Mouse (Mus musculus) heart, postnatal 0 days (tissue): ENCODE results near the gene Clic1. TPM values are rescaled to one million over a fixed set of nuclear protein-coding genes. Genes with fewer than 3 reads are reported as not detected.

Source experiments
- ATAC-seq: fragments of 200-750 bp; cut with Nextera tagmentation; 2 replicates; pipeline ENCODE4 v1.8.0; 2017; ENCODE audit warnings: low read depth, moderate number of reproducible peaks, moderate library complexity; ENCODE audit not compliant: insufficient read depth
- DNase-seq: peaks from one replicate; pipeline ENCODE4 v3.0.0-alpha.2; 2016; ENCODE audit warnings: low spot score
- H3K27ac ChIP-seq: fragments of 300-500 bp; sonication (generic); 2 replicates; pipeline ENCODE4 v1.5.1; 2014; ENCODE audit warnings: low read depth, mild to moderate bottlenecking
- H3K27me3 ChIP-seq: fragments of 300-500 bp; sonication (generic); 2 replicates; pipeline ENCODE4 v1.6.1; 2014; ENCODE audit warnings: low read length, mixed read lengths; ENCODE audit not compliant: control insufficient read depth, insufficient read depth
- H3K36me3 ChIP-seq: fragments of 300-500 bp; sonication (generic); replicated peaks from 2 replicates; pipeline ENCODE4 v1.6.1; 2014; ENCODE audit warnings: low read length, mixed read lengths; ENCODE audit not compliant: control insufficient read depth, insufficient read depth
- H3K4me1 ChIP-seq: fragments of 300-500 bp; sonication (generic); 2 replicates; pipeline ENCODE4 v1.6.1; 2014; ENCODE audit warnings: antibody characterized with exemption; ENCODE audit not compliant: control insufficient read depth, insufficient read depth
- H3K4me2 ChIP-seq: fragments of 300-500 bp; sonication (generic); 2 replicates; pipeline ENCODE4 v1.6.1; 2014; ENCODE audit warnings: low read depth, mild to moderate bottlenecking, low read length, moderate library complexity
- H3K4me3 ChIP-seq: fragments of 300-500 bp; sonication (generic); 2 replicates; pipeline ENCODE4 v1.5.1; 2014; ENCODE audit warnings: low read depth, low read length
- H3K9ac ChIP-seq: fragments of 300-500 bp; sonication (generic); replicated peaks from 2 replicates; pipeline ENCODE4 v1.6.1; 2014; ENCODE audit warnings: low read depth, low read length, mixed read lengths
- H3K9me3 ChIP-seq: fragments of 300-500 bp; sonication (generic); replicated peaks from 2 replicates; pipeline ENCODE4 v1.6.1; 2016; ENCODE audit warnings: low read length; ENCODE audit not compliant: control insufficient read depth
- CTCF ChIP-seq: IDR thresholded peaks from 2 replicates; pipeline ENCODE4 v1.5.1; 2016; ENCODE audit warnings: antibody characterized with exemption, control low read depth, low read depth
- EP300 ChIP-seq: IDR thresholded peaks from 2 replicates; pipeline ENCODE4 v1.6.1; 2016; ENCODE audit warnings: antibody characterized with exemption, low read depth
- WGBS: fragments of 180-500 bp; shearing (Covaris S2); extraction: QIAGEN DNeasy Blood & Tissue Kit; methylation state at CpG from one replicate; pipeline ENCODE4 v1.1.7; 2014; 5-methylcytosine and 5-hydroxymethylcytosine counted together
- polyA plus RNA-seq: library from polyadenylated mRNA; unstranded; fragments of >200 nt; fragmentation: Nextera tagmentation; extraction: Ambion mirVana; gene quantifications from 2 replicates; pipeline ENCODE4 v1.2.1, GENCODE M21; 2015
- total RNA-seq: library from RNA; depleted of rRNA; stranded (reverse); fragments of >200 nt; gene quantifications from 2 replicates; pipeline ENCODE4 v1.2.3, GENCODE M21; 2014; ENCODE audit warnings: low replicate concordance

Gene Clic1
- total and polyA plus RNA-seq, 2 experiments from 2014 or later: 194 to 205 TPM

DNA sequence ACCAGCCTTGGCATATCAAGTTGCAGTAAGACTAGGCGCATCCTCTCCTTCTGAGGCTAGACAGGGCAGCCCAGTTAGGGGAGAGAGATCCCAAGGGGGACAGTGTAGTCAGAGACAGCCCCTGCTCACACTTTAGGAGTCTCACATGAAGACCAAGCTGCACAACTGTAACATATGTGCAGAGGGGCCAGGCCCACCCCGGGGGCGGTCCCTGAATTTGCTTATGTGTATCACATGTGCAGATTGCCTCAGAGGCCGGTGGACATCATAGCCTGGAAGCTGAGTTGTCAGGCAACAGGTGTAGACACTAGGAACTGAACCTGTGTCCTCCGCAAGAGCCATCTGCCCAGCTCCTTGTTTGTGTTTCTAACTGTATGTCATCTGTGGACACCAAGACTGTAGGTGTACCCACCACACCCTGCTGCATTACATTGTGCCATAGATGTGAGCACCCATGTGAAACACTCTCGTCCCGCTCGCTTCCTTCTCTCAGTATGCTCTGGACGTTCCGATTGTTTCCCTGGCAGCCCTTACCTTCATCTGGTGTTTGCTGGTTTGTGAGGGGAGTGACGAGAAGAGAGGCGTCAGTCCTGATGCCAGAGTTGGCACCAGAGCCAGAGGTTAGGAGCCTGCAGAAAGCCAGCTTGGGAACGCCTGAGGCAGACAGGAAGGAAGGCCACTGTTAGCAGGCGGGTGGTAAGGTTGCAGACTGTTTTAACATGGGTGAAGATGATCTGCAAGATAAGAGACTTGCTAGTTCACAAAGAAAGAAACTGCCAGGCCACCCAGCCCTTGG, 42.8 kb downstream of the Clic1 start:
- Histone ChIP-seq H3K4me3 (no peak overlapping the region), H3K9me3 (no peaks in the 10 kb centered on the region), H3K4me2 (no peak overlapping the region), H3K27me3 (no peaks in the 10 kb centered on the region), H3K27ac (no peak overlapping the region), H3K36me3 (peaks cover 50% of the 10 kb centered on the region), H3K9ac (no peak overlapping the region), H3K4me1 (peaks cover 5% of the 10 kb centered on the region; the same call in 1 of the 2 replicates)
- ATAC-seq (no peak), DNase-seq (no peak)
- no peak for TF ChIP-seq EP300
- 85% methylated on average over 14 of the region's 14 CpGs for WGBS

DNA sequence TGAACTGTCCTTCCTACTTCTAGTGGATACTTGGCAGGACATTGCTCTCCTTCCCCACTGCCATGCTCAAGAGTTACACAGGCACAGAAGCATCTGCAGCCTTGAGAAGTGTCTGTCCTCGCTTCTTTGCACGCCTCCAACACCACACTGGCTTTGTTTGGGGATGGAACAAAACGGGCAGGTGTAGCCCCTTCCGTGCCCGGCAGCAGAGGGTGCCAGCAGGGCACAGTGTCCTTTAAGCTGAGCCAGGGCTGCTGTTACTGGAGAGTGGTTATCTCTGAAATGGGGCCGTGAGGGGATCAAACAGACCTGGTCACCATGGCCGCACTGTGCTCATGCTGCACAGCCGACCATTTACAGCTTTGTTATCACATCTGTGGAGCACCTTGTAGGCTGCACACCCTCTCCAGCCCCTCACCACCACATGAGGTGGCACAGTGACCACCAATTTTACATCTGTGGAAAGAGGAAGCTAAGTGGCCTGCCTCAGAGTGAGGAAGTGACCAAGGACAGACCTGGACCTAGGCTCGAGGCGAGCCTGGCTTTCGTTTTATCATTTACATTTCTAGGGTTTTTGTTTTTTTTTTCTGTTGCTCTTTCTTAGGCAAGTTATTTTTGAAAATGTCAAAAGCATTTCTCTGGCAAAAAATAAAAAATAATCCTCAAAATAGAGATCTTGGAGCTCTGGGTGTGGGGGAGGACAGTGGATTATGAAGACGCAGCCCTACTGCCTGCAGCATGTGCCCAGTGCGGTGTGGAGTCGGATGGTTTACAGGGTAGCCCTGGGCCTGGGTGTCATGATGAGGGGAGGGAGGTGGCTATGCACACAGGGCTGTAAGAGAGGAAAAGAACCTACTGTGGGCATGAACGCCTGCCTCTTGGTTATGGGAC, 45.0 kb downstream of the Clic1 start:
- H3K4me1 ChIP-seq: peaks cover 5% of the 10 kb centered on the region; the same call in 1 of the 2 replicates
- DNase-seq (no peak), ATAC-seq (no peak)
- H3K4me2 ChIP-seq: no peak overlapping the region
- H3K27ac ChIP-seq: no peak overlapping the region
- no peaks in the 10 kb centered on the region for H3K9me3 ChIP-seq
- H3K36me3 ChIP-seq: peaks cover 72% of the 10 kb centered on the region
- no peak for TF ChIP-seq EP300
- no peak for TF ChIP-seq CTCF
- H3K27me3 ChIP-seq: no peaks in the 10 kb centered on the region
- H3K9ac ChIP-seq: no peak overlapping the region
- WGBS: 67% methylated on average over 15 of the region's 15 CpGs
- H3K4me3 ChIP-seq: no peak overlapping the region

DNA sequence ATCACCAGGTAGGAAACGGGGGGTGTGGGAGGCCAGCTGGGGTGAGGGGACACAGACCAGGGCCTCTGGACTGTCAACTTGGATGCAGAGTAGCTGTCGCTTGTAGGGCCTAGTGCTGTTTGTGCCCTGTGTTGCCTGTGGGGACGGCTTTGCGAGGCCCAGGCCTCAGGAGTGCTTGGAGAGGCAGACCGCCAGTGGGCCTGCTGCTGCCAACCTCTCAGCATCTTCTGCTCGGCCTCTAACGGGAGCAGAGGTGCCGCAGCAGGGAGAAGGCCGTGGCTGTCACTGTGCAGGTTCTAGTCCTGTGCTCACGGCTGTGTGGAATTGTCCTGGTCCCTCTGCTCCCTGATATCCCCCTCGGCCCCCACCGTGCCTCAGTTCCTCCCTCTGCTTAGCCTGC, 46.8 kb downstream of the Clic1 start:
- Histone ChIP-seq H3K4me2 (no peak overlapping the region), H3K27me3 (no peaks in the 10 kb centered on the region), H3K9ac (no peak overlapping the region), H3K9me3 (no peaks in the 10 kb centered on the region), H3K27ac (no peak overlapping the region), H3K36me3 (peaks cover 88% of the 10 kb centered on the region), H3K4me1 (no peaks in the 10 kb centered on the region), H3K4me3 (no peak overlapping the region)
- DNase-seq (no peak), ATAC-seq (no peak)
- WGBS: 76% methylated on average over 12 of the region's 12 CpGs
- no peak for TF ChIP-seq CTCF
- no peak for TF ChIP-seq EP300

DNA sequence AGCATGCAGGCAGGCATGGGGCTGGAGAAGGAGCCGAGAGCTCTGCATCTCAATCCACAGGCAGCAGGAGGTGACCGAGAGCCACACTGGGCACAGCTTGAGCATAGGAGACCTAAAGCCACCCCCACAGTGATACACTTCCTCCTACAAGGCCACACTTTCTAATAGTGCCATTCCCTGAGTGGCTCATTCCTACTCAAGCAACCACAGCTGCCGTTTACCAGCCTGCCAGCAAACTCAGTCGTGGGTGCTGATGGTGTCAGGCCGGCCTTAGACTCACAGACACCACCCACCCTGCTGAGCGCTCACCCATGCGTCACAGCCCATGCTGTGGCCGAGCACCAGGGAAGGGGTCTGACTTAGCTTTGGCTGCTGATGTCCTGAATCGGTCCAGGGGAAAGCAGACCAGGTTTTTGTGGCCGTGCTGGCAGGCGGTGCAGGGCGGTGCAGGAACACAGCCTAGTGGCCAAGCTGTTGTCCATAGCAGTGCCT, 47.4 kb downstream of the Clic1 start:
- TF ChIP-seq CTCF (no peak), EP300 (no peak)
- H3K4me1 ChIP-seq: no peaks in the 10 kb centered on the region
- H3K36me3 ChIP-seq: peaks cover 91% of the 10 kb centered on the region
- no peak overlapping the region for H3K27ac ChIP-seq
- H3K4me3 ChIP-seq: no peak overlapping the region
- 83% methylated on average over 12 of the region's 12 CpGs for WGBS
- H3K4me2 ChIP-seq: no peak overlapping the region
- H3K9ac ChIP-seq: no peak overlapping the region
- H3K9me3 ChIP-seq: no peaks in the 10 kb centered on the region
- ATAC-seq (no peak), DNase-seq (no peak)
- no peaks in the 10 kb centered on the region for H3K27me3 ChIP-seq

DNA sequence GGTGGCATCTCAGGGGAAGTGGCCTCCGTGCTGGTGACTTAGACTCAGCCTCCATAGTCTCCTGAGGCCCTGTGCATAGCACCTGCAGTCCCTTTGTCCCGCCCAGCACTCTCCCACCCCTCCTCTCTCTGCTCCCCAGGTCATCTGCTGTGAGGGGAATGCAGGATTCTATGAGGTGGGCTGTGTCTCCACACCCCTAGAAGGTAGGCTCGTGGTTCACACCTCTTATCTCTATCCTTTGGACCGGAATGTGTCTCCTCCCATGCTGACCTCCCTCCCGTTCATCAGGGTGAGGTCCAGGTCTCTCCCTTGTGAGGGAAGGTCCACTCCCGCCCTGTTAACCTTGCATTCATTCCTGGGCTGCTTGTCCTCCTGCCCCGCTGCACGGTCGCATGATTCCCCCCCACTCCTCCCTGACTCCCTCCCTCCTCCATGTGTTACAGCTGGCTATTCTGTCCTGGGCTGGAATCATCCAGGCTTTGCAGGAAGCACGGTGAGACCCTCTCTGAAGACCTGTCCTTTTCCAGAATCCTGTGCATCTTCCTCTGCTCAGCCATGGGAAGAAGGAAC, 50.5 kb downstream of the Clic1 start:
- no peak for ATAC-seq
- DNase-seq: no peak
- Histone ChIP-seq H3K27me3 (no peaks in the 10 kb centered on the region), H3K4me1 (no peaks in the 10 kb centered on the region), H3K4me2 (no peak overlapping the region), H3K27ac (no peak overlapping the region), H3K9ac (no peak overlapping the region), H3K9me3 (no peaks in the 10 kb centered on the region), H3K4me3 (no peak overlapping the region), H3K36me3 (peaks cover 89% of the 10 kb centered on the region)
- no peak for TF ChIP-seq EP300
- WGBS: 59% methylated on average over 10 of the region's 10 CpGs
